Mouse (Mus musculus) olfactory bulb, adult 2 months (tissue): ENCODE measurements around the gene M1ap. TPM values are rescaled to one million over a fixed set of nuclear protein-coding genes. Genes with fewer than 3 reads are reported as not detected.

Experiments used
- H3K27ac ChIP-seq: fragments of 200-500 bp; 2 replicates; pipeline ENCODE4 v1.5.1; 2012; ENCODE audit warnings: low read depth, low read length; ENCODE audit not compliant: insufficient read depth
- H3K4me1 ChIP-seq: fragments of 200-500 bp; 2 replicates; pipeline ENCODE4 v1.6.1; 2012; ENCODE audit warnings: low read length; ENCODE audit not compliant: control insufficient read depth, insufficient read depth
- H3K4me3 ChIP-seq: fragments of 200-500 bp; 2 replicates; pipeline ENCODE4 v1.5.1; 2012; ENCODE audit warnings: mild to moderate bottlenecking, low read depth, low read length, moderate library complexity; ENCODE audit not compliant: insufficient read depth
- CTCF ChIP-seq: fragments of 200-500 bp; IDR thresholded peaks from 2 replicates; pipeline ENCODE4 v1.5.1; 2012; ENCODE audit warnings: low read depth, mild to moderate bottlenecking, low read length, moderate library complexity; ENCODE audit not compliant: insufficient read depth
- POLR2A ChIP-seq: fragments of 200-500 bp; IDR thresholded peaks from 2 replicates; pipeline ENCODE4 v1.6.1; 2012; ENCODE audit warnings: mild to moderate bottlenecking, low read depth, low read length, moderate library complexity; ENCODE audit not compliant: insufficient read depth
- WGBS: fragments of 180-500 bp; shearing (Covaris S2); methylation state at CpG from one replicate; pipeline ENCODE4 v1.1.7; 2018; 5-methylcytosine and 5-hydroxymethylcytosine counted together
- polyA plus RNA-seq: library from polyadenylated mRNA; stranded (reverse); fragments of >200 nt; gene quantifications from 2 replicates; pipeline ENCODE4 v1.2.4, GENCODE M21; 2012; ENCODE audit warnings: low replicate concordance; ENCODE audit not compliant: missing spikeins, insufficient read depth, insufficient read length

Gene M1ap
- polyA plus RNA-seq, 1 experiment, result not detected

DNA sequence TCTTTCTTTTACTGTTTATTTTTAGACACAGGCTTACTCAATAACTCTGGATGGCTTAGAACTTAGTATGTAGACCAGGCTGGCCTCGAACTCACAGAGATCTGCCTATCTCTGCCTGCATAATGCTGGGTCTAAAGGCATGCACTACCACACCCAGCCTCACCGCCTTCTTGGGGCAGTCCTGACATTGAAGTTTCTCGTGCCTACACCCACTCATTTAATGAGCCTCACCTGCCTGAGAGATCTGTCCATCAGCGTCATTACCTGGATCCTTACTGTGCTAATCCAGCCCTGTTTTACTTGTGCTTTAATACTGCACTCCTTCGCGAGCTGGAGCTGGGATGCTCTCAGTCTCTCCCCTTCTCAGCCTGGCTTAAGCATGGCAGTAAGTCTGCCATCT lies 65.1 kb downstream of the M1ap start:
- H3K4me3 ChIP-seq, result no peak overlapping the region
- TF ChIP-seq POLR2A (no peak), CTCF (no peak)
- no peaks in the 10 kb centered on the region for H3K4me1 ChIP-seq
- WGBS, result 70% methylated on average over 6 of the region's 6 CpGs
- H3K27ac ChIP-seq, result no peak overlapping the region

DNA sequence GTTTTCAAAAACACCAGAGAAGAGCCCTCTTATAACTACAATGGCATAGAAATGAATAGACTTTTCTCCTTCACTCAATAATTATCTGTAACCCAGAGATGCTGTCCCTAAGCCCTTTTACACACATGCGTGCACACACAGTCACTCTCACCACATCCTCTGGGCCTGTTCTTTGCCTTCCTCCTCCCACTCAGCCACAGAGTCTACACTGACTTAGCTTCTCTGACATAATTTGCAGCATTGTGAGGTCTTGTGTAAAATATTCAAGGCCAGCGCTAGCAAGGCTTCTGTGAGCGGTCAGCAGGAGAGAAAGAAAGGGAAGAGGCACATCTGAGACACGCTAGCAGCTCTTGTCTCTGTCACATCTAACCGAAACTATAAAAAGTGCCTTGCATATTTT lies 66.7 kb downstream of the M1ap start:
- Histone ChIP-seq H3K4me3 (no peak overlapping the region), H3K4me1 (no peaks in the 10 kb centered on the region), H3K27ac (no peak overlapping the region)
- TF ChIP-seq CTCF, result no peak
- WGBS, result 79% methylated on average over 5 of the region's 5 CpGs

DNA sequence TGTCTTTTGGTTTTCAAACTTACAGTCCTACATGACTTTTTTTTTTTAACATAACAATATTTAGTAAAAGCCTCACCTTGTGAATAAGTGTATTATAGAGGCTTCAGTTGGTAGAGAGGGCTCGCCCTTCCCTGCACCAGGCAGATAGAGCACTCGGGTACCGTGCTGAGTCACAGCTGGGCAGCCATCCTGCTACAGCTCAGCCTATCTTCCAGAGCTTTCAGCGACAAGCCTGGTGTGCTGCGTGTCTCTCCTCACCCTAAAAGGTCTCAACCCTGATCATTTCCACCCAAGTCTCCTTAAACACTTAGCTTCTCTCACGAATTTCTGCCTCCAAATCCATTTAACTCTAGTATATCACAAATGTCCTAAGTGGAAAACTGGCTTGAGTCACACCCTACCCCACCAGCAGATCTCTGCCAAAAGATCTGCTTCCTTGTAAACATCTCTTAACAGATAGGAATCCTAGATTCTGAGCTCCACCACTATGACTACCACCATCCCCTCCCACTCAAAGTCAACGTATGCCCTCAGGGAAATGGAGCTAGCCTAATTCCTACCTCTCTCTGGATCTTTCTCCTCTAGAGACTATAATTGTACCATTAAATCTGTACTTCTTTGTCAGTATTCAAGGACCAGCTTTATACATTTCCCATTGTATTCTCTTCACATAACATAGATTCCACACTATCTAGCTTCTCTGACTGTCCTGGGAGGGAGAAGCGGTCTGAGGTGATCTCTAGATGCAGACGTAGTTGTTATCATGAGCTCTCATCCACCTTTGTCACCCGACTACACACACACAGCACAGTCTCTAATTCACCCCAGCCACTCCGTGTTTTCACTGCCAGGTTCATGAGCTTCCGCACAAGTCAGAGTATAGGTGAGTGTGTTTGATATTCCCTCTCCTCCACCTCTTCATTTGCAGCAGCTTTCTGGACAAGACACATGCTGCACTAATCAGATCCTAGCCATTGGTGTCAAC lies 68.1 kb downstream of the M1ap start:
- 61% methylated on average over 12 of the region's 12 CpGs for WGBS
- no peaks in the 10 kb centered on the region for H3K4me1 ChIP-seq
- no peak overlapping the region for H3K27ac ChIP-seq
- TF ChIP-seq CTCF (no peak), POLR2A (no peak)
- H3K4me3 ChIP-seq, result no peak overlapping the region

GRCm38 (mm10) chr6:83015749-83016148 lies 69.0 kb downstream of the M1ap start:
- Histone ChIP-seq H3K4me3 (no peak overlapping the region), H3K27ac (no peak overlapping the region), H3K4me1 (no peaks in the 10 kb centered on the region)
- 91% methylated on average over 2 of the region's 2 CpGs for WGBS
- TF ChIP-seq CTCF, result no peak
- no peak for TF ChIP-seq POLR2A

DNA sequence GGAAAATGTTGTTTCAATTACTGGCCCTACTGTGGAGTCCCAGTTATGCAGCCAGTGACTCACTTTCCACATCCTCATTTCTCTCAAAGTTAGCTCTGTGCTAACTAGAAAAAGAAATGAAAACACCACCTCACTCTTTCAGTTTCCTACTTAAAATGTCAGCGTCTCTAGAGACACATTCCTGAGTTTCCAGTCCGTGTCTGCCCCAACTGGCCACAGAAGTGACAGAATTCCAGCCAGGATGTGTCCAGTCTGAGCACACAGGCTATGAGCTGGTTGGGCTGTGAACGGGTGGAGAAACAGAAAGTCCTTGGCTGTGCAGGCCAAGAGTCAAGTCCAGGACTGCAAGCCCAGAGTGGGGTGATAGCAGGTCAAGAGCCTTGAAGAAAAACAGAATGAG lies 70.5 kb downstream of the M1ap start:
- no peaks in the 10 kb centered on the region for H3K4me1 ChIP-seq
- TF ChIP-seq CTCF (no peak), POLR2A (no peak)
- WGBS, result 73% methylated on average over 3 of the region's 3 CpGs
- H3K4me3 ChIP-seq, result no peak overlapping the region
- no peak overlapping the region for H3K27ac ChIP-seq

DNA sequence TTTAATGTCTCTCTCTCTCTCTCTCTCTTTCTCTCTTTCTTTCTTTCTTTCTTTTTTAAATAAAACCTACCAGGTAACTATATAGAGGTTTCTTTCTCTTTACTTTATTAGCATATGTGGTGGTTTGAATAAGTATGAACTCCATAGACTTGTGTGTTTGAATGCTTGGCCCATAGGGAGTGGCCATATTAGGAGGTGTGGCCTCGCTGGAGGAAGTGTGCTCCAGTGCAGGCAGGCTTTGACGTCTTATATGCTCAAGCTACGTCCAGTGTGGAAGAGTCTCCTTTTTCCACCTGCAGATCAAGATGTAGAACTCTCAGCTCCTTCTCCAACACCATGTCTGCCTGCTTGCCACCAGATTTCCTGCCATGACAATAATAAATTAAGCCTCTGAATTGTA lies 72.3 kb downstream of the M1ap start:
- H3K4me3 ChIP-seq, result no peak overlapping the region
- no peaks in the 10 kb centered on the region for H3K4me1 ChIP-seq
- no peak overlapping the region for H3K27ac ChIP-seq
- WGBS, result 81% methylated on average over 3 of the region's 3 CpGs
- TF ChIP-seq POLR2A, result no peak
- TF ChIP-seq CTCF, result no peak

DNA sequence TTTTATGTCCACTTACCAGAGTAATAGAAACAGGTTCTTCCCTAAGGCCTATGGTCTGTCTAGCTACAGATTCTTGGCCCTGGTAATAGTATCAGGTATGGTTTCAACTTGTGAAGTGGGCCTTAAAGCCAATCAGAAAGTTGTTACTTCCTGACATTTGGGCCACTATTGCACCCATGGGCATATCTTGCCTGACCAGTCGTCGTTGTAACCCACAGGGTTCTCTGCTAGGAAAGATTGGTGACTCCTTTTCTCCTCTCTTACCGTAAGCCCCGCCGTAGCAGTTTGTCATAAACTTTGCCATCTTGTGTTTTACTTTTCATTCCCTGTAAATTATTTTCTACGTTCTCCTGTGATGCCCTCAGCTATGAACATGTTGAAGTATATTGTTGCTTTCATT lies 73.4 kb downstream of the M1ap start:
- Histone ChIP-seq H3K27ac (no peak overlapping the region), H3K4me3 (no peak overlapping the region), H3K4me1 (no peaks in the 10 kb centered on the region)
- TF ChIP-seq CTCF, result no peak
- TF ChIP-seq POLR2A, result no peak
- WGBS, result 87% methylated on average over 6 of the region's 6 CpGs

DNA sequence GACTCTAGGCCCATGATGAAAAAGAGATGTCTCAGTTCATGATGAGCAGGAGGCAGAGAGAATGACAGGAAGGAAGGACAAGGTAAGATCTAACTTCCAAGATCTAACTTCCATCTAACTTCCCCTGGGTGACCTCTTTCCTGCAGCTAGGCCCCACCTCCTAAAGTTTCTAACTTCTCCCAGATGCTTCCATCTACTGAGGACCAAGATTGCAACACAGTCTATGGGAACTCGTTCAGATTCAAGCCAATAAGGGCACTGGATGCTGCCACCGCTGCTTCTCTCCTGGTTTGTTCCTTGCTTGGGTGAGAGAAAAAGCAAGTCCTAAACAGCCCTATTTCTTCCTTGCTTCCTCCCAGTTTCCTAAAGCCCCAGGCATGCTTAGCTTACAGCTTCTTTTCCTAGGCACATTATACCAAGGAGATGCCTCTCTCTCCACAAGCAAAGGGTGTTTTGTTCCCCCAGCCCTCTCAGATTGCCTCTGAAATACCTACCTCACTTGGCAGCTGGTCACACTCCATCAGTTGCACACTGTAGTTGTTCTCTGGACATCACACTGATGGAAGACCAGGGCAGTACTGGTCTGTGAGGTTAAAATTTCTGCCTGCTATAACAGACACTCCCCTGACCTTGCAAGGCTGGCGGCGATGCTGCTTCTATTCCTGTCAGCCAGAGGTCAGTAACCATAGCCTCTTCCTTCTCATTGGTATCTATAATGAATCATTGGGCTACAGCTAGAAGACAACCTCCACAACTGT lies 74.3 kb downstream of the M1ap start:
- no peak overlapping the region for H3K4me3 ChIP-seq
- H3K4me1 ChIP-seq, result no peaks in the 10 kb centered on the region
- WGBS, result 88% methylated on average over 4 of the region's 4 CpGs
- TF ChIP-seq CTCF (no peak), POLR2A (no peak)
- H3K27ac ChIP-seq, result no peak overlapping the region

DNA sequence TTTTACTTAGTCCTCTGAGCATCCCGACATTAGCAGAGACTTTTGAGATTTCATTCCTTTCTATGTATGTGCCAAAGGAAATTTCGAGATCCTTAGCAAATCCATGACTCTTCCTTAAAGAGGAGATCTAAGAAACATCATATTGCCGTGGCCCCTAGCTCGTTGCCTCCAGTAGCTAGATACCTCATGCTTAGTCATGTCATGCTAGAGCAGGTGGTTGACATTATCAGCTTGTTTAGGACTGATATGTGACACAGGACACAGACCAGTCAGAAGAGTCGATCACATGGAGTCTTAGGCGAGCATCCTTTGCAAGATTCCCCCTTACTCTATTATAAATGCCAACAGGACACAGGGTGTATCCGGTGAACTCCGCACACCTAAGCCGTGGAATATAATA lies 76.3 kb downstream of the M1ap start:
- WGBS, result 89% methylated on average over 9 of the region's 9 CpGs
- Histone ChIP-seq H3K4me3 (no peak overlapping the region), H3K4me1 (no peaks in the 10 kb centered on the region; the same call in 1 of the 2 replicates), H3K27ac (no peak overlapping the region)
- TF ChIP-seq CTCF, result no peak
- TF ChIP-seq POLR2A, result no peak
